Mouse (Mus musculus) spleen, postnatal 14 days (tissue): ENCODE data around the gene Avp.
A peak's percentile ranks its signal among the peaks of the same experiment; 100 is the strongest.

ENCODE experiments used
- DNase-seq, 2 experiments: peaks; one replicate each; pipeline ENCODE4 v3.0.0; 2021 to 2022; ENCODE audit warnings: low spot score in 2 of 2

The Avp gene

DNA sequence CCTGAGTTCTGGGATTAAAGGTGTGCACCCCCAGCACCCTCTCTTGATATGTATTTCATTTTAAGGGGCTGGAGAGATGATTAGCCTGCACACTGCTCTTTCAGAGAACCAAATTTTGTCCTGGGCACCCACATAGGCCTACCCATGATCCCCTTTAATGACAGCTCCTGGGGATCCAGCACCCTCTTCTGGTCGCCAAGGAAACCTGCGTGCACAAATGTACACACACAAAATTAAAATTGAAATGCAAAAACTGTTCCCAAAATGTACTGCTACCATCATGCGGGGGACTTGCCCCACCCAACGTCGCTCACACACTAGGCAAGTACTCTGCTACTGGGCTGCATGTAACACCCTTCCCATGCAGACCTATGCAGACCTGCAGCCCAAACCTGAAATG, 7.4 kb downstream of the Avp start:
- DNase-seq: no peak

DNA sequence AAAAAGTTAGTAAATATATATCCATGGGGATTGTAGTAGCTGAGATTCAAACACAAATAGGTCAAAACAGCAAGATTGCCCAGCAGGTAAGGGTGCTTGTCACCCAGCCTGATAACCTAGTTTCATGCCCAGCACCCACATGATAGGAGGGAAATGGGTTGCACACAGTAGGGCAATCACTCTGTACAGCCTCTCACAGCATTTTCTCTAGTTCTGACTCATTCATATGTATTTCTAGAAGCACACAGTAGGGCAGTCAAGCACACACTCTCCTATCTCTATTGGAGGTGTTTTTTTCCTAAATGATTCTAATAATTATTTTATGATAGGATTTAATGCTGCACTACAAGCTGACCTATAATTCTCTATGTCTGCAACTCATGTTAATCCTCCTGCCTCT, 12.4 kb downstream of the Avp start:
- no peak for DNase-seq

GRCm38 (mm10) chr2:130568921-130569320, 13.4 kb downstream of the Avp start:
- DNase-seq: no peak

DNA sequence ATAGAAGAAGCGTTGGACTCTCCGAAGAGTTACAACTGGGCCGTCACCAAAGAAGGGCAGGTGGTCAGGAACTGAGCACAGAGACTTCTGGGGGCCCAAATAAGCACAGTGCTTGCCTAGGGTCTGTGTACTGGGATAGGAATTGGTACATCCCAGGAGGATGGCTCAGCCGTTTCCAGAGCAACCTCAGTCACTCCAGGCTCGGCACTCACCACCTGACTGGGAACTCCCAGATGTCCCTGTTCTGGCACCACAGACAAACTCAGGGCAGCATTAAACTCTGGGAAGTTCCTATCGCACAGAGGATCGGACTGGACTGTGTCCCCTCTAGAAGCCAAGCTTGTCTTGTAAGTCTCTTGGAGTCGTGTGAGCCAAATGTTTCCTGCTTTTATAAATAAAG, 17.4 kb downstream of the Avp start:
- DNase-seq: no peak

GRCm38 (mm10) chr2:130564063-130564462, 18.3 kb downstream of the Avp start:
- peak in 1 of 2 experiments; percentile 14 for DNase-seq

- DNase-seq: peak; percentile 75 to 83
Observed at GRCm38 (mm10) chr2:130563212-130564055, 18.9 kb downstream of the Avp start, which contains the start of gene Mrps26. Mrps26 (plus strand) TSS chr2:130563742.

- DNase-seq: no peak
Observed at GRCm38 (mm10) chr2:130558015-130558414, 24.3 kb downstream of the Avp start.

GRCm38 (mm10) chr2:130557462-130557861, 24.9 kb downstream of the Avp start:
- DNase-seq: no peak

GRCm38 (mm10) chr2:130556292-130556691, 26.1 kb downstream of the Avp start:
- no peak for DNase-seq

GRCm38 (mm10) chr2:130554841-130555240, 27.5 kb downstream of the Avp start:
- no peak for DNase-seq

DNA sequence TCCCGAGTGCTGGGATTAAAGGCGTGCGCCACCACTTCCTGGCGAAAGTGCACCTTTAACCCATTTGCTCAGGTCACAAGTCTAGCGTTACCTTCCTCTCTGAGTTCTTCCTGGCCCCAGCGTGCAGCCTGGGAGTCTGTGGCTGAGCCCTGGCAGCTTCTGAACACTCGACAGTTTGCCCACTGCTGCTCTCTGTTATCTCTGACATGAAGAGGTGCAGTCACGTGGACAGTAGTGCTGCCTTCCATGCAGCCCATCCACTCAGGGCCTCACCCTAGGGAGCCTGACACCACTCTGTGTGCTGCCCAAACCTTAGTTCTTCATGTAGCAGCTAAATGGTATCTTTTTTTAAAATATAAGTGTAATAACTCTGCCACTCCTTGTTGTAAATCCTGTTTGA, 35.4 kb downstream of the Avp start:
- no peak for DNase-seq

GRCm38 (mm10) chr2:130540266-130540665, 42.1 kb downstream of the Avp start:
- DNase-seq: no peak

DNA sequence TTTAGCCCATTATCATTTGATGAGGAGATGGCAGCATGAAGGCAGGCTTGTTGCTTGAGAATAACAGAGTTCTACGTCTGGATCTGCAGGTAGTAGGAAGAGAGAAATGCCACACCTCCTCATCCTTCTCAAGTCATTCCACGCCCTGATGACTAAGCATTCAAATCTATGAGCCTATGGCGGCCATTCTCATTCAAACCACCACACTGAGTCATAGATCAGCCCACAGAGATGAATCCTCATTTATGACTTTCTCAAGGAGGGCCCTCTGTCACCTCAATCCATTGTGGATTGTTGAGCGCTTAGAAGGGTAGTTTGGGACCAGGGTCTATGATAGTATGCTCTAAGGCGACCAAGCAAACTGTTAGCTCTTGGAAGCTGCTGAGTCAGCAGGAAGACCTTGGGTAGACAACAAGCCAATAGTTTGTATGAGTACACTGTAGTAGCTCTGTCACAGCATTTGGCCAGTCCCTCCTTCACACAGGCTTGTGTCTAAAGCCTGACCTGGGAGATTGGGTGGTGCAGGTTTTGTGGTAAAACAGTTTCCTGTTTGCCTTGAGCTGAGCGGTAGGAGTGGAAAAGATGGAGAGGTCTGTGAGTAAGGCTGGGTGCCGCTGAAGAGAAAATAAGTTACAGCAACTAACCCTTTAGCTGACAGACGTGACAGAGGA, 43.3 kb downstream of the Avp start:
- no peak for DNase-seq

DNA sequence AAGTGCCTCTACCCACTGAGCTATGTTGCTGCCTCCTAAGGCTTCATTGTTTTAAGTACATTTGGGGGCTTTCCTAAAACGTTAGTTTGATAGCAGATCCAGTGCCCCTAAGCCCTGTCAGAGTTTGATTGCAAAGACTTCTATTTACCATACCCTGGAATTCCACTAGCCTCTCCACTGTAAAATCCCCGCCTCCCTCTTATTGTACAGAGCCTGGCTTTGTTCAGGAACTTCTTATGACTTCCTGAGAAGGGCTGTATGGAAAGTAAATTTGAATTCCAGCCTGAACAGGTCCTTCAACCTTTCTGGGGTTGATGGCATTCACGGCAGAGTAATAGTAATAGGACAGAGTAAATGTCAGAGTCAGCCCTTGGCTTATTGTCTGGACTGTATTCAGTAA, 45.5 kb downstream of the Avp start:
- no peak for DNase-seq

DNA sequence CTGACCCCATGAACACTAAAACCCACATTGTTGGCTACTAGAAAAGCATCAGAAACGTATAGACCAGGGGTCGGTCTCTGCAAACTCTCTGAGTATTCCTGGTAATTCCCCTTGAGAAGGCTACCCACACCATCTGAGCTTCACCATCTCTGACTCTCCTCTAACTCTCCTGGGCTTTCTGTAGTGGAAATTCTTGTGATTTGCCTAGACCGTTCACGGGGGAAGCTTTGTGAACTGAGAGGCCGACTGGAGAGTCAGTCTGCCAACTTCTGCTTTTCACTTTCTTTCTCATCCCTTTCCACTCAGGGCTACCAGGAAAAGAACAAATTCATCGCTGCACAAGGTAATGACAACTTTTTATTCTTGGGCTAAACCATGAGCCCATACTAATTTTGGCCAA, 47.3 kb downstream of the Avp start:
- no peak for DNase-seq

DNA sequence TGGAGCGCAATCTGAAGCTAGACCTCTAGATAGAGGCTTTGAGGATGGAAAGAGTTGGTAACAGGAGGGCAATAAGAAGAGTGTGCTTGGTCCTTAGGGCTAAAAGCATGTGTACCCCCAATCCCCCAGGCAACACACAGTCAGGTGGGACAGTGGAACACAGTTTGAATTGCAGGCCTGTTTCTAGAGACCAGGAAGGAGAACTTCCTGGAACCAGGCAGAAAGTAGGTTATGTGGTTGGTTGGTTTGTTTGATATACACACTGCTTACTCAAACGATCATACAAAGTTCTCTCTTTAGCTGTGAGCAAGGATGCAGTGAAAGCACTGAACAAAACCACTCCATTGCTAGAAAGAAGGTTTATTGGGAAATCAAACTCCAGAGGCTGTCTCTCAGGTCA, 50.2 kb downstream of the Avp start:
- DNase-seq: no peak
